Mouse (Mus musculus) heart, embryonic 14.5 days (tissue): ENCODE measurements around the gene Slc4a1ap. TPM values are rescaled to one million over a fixed set of nuclear protein-coding genes. Genes with fewer than 3 reads are reported as not detected.

Experiments used
- ATAC-seq: fragments of 200-750 bp; cut with Nextera tagmentation; 2 replicates; pipeline ENCODE4 v1.8.0; 2017; ENCODE audit warnings: low read depth, moderate TSS enrichment; ENCODE audit not compliant: insufficient number of reproducible peaks, insufficient read depth, low FRiP score
- H3K27ac ChIP-seq, 2 experiments: fragments of 200-500 bp in 1 of 2; fragments of 300-500 bp in 1 of 2; sonication (generic) in 1 of 2; replicated peaks in 1 of 2; 2 replicates each; pipeline ENCODE4 v1.5.1; 2012 to 2014; ENCODE audit warnings: low read depth in 2 of 2, low read length in 2 of 2, control low read depth in 1 of 2, mild to moderate bottlenecking in 1 of 2, mixed read lengths in 1 of 2; ENCODE audit not compliant: control insufficient read depth in 1 of 2, insufficient read depth in 1 of 2
- H3K27me3 ChIP-seq: fragments of 300-500 bp; sonication (generic); 2 replicates; pipeline ENCODE4 v1.6.1; 2014; ENCODE audit warnings: mild to moderate bottlenecking, low read length, control low read depth; ENCODE audit not compliant: control insufficient read depth, insufficient read depth
- H3K36me3 ChIP-seq: fragments of 300-500 bp; sonication (generic); 2 replicates; pipeline ENCODE4 v1.6.1; 2014; ENCODE audit warnings: mild to moderate bottlenecking, control low read depth, low read length, mixed read lengths; ENCODE audit not compliant: control insufficient read depth, insufficient read depth
- H3K4me1 ChIP-seq, 2 experiments: fragments of 200-500 bp in 1 of 2; fragments of 300-500 bp in 1 of 2; sonication (generic) in 1 of 2; 2 replicates each; pipeline ENCODE4 v1.6.1; 2012 to 2014; ENCODE audit warnings: low read length in 2 of 2, control low read depth in 1 of 2, mixed read lengths in 1 of 2; ENCODE audit not compliant: control insufficient read depth in 2 of 2, insufficient read depth in 2 of 2
- H3K4me2 ChIP-seq: fragments of 300-500 bp; sonication (generic); 2 replicates; pipeline ENCODE4 v1.6.1; 2014; ENCODE audit warnings: mild to moderate bottlenecking, low read length
- H3K4me3 ChIP-seq, 2 experiments: fragments of 200-500 bp in 1 of 2; fragments of 300-500 bp in 1 of 2; sonication (generic) in 1 of 2; 2 replicates each; pipeline ENCODE4 v1.5.1; 2012 to 2014; ENCODE audit warnings: low read length in 2 of 2, mild to moderate bottlenecking in 2 of 2, control low read depth in 1 of 2, low read depth in 1 of 2, moderate library complexity in 1 of 2; ENCODE audit not compliant: control insufficient read depth in 1 of 2, insufficient read depth in 1 of 2
- H3K9ac ChIP-seq: fragments of 300-500 bp; sonication (generic); 2 replicates; pipeline ENCODE4 v1.6.1; 2014; ENCODE audit warnings: mild to moderate bottlenecking, low read length
- H3K9me3 ChIP-seq: fragments of 300-500 bp; sonication (generic); 2 replicates; pipeline ENCODE4 v1.6.1; 2016; ENCODE audit warnings: low read length, control low read depth; ENCODE audit not compliant: control insufficient read depth
- WGBS: fragments of 180-500 bp; shearing (Covaris S2); extraction: QIAGEN DNeasy Blood & Tissue Kit; methylation state at CpG from one replicate; pipeline ENCODE4 v1.1.7; 2014; 5-methylcytosine and 5-hydroxymethylcytosine counted together
- polyA plus RNA-seq: library from polyadenylated mRNA; unstranded; fragments of >200 nt; fragmentation: Nextera tagmentation; extraction: Ambion mirVana; gene quantifications from 2 replicates; pipeline ENCODE4 v1.2.1, GENCODE M21; 2014

The Slc4a1ap gene
- polyA plus RNA-seq, 1 experiment from 2014 or later, result 17.6 TPM

DNA sequence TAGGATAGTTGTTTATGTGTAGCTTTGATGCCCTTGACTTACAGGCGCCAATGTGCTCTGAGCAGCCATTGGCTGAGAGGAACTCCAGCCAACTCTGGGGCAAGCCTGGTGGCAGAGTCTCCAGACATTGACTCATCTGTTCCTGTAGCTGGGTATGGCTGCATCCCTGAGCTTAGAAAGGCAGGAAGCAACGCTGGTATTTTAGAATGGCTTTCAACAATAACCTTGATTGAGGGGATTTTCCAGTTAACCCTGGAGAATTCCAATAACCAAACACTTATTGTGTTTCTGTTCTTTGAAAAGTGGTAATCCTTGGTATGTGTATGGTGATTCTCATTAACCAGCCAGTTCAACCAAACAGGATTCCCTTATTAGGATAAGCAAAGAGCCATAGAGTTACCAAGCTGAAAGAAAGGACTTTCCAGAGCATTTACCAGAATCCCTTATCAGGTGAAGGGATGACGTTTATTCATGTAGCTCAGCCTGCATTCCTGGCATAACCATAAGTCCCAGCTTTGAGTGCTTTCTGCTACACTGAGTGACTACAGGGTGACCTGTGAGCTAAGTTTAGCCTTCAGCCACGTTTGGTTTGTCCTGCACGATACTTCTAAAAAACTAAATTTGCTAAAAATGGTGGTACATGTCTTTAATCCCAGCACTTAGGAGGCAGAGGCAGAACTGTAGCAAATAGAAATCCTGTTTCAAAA, 41.3 kb downstream of the Slc4a1ap start:
- Histone ChIP-seq H3K4me1 (peaks cover 44 to 59% of the 10 kb centered on the region in 2 experiments), H3K9ac (peak overlapping the region; percentile 38; the same call in 1 of the 2 replicates), H3K9me3 (no peaks in the 10 kb centered on the region), H3K4me2 (peak overlapping the region; percentile 7), H3K4me3 (no peak overlapping the region), H3K27ac (peak overlapping the region; percentile 92 to 95), H3K27me3 (no peaks in the 10 kb centered on the region), H3K36me3 (no peaks in the 10 kb centered on the region)
- ATAC-seq, result peak; percentile 36; the same call in 1 of the 2 replicates
- WGBS, result 19% methylated on average over 5 of the region's 5 CpGs

DNA sequence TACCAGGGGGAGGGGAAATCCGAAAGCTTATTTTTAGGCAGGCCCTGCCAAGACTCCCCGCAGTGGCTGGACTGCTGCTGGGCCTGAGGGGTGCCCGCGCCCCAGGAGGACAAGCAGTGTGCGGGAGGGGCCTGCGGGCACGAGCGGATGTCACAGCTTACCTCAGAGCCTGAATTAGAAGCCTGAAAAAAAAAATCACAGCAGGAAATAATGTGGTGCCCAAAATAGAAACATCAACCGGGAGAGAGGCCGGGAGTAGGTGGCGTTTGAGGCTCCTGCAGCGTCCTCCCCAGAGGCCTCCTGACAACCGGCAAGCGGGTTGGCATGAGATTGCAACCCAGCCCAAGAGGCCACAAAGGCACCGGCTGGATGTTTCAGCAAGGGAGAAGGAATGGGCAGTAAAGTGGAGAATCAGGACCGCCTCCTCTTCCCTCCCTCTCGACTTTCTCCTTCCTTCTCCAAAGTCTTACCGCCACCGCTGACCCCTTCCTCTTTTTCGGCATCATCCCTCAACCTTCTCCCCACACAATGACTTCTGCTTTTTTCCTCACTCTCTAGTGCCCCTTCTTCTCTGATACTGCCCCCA, 44.3 kb downstream of the Slc4a1ap start:
- ATAC-seq, result peak; percentile 88
- Histone ChIP-seq H3K9me3 (no peaks in the 10 kb centered on the region), H3K4me3 (peak overlapping the region; percentile 15 to 29), H3K36me3 (no peaks in the 10 kb centered on the region), H3K27me3 (no peaks in the 10 kb centered on the region), H3K27ac (peak overlapping the region; percentile 96 to 97), H3K9ac (peak overlapping the region; percentile 70), H3K4me2 (peak overlapping the region; percentile 57), H3K4me1 (peaks cover 25 to 41% of the 10 kb centered on the region in 2 experiments)
- 2% methylated on average over 20 of the region's 20 CpGs for WGBS

DNA sequence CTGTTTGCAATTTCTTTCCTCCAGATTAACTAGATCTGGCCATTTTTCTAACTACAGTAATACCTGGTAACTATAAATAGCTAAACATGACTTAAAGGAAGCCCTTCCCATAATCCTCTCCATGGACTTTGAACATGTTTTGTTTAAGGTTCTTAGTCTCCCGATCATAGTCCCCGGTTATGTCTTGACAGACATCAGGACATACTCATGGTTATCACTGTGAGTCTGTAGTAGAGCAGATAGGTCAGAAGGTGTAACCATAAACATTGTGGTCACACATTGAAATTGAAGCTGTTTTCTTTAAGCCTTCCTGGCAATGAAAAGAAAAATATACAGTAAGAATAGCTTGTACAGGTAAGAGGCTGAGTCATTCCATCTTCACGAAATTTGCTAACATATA, 46.9 kb downstream of the Slc4a1ap start:
- ATAC-seq, result no peak
- WGBS, result 89% methylated on average over 3 of the region's 3 CpGs
- peaks cover 24 to 27% of the 10 kb centered on the region in 2 experiments for H3K4me1 ChIP-seq
- no peak overlapping the region for H3K4me2 ChIP-seq
- no peak overlapping the region for H3K27ac ChIP-seq
- no peaks in the 10 kb centered on the region for H3K9me3 ChIP-seq
- no peaks in the 10 kb centered on the region for H3K27me3 ChIP-seq
- H3K9ac ChIP-seq, result no peak overlapping the region
- no peaks in the 10 kb centered on the region for H3K36me3 ChIP-seq
- H3K4me3 ChIP-seq, result no peak overlapping the region

DNA sequence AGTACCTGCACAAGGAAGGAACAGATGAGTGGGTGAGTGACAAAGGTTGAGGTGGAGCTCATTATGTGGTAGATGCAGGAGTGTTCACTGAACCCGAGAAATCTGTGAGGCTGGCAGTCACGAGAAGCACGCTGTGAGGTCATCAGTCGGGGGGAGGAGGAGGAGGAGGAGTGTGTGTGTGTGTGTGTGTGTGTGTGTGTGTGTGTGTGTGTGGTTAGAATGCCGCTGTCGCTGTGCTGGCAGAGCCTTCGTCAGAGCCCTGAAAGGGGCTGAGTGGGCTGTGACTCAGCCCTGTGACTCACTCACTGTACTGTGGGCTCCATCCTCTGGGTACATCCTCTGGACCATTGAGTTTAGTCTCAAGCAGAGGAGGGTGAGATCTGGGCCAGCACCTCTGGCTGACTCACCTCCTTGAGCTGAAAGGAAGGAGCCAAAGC, 49.8 kb downstream of the Slc4a1ap start:
- WGBS, result 46% methylated on average over 7 of the region's 7 CpGs
- H3K9ac ChIP-seq, result no peak overlapping the region
- 0 out of 4 replicates have a peak overlapping the region, but pooled peaks of 1 of the 2 experiments have one; percentile 9 for H3K27ac ChIP-seq
- H3K9me3 ChIP-seq, result no peaks in the 10 kb centered on the region
- ATAC-seq, result peak; percentile 73; the same call in 1 of the 2 replicates
- H3K4me2 ChIP-seq, result no peak overlapping the region
- peaks cover 6 to 9% of the 10 kb centered on the region in 2 experiments for H3K4me1 ChIP-seq
- H3K4me3 ChIP-seq, result no peak overlapping the region
- no peaks in the 10 kb centered on the region for H3K27me3 ChIP-seq
- H3K36me3 ChIP-seq, result no peaks in the 10 kb centered on the region

DNA sequence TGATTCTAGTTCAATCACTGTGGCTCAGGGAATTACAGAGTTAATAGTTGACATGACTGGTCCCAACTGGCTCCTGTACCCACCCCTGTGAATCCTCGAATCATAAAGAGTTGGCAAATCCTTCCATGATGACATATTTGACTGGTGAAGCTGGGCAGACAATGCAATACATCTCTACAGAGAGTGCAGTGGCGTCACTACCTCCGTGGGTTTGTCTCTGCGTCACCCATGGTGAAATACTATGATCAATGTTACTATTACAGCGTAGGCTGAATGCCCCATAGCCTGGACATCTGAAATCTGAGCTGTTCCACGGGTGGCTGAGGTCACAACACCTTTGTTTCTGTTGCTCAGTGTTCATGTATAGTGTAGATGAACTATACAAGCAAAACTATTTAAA, 54.5 kb downstream of the Slc4a1ap start:
- Histone ChIP-seq H3K4me1 (peaks cover 0 to 3% of the 10 kb centered on the region in 2 experiments; a peak in 2 of 4 replicates), H3K4me3 (no peak overlapping the region), H3K9me3 (no peaks in the 10 kb centered on the region), H3K9ac (no peak overlapping the region), H3K27ac (no peak overlapping the region), H3K27me3 (no peaks in the 10 kb centered on the region), H3K36me3 (no peaks in the 10 kb centered on the region), H3K4me2 (no peak overlapping the region)
- WGBS, result 72% methylated on average over 6 of the region's 6 CpGs
- no peak for ATAC-seq

DNA sequence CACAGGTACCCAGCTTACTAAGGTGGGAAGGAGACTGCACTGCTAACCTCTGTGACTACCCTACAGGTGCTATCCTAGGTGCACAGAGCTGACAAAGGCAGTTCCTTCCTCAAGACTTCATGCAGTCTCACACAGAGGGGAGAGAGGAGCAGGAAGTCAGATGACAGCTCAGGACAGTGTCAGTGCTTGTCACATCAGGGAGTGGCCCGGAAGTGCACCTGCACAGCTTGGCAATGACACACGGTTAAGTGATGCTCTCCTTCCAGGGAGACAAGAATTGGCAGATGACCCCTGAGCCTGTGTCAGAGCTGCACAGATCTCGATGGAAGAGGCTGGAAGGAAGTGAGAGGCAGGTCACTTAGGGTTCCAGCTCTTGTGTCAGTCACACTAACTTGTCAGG, 55.1 kb downstream of the Slc4a1ap start:
- H3K4me2 ChIP-seq, result no peak overlapping the region
- no peak overlapping the region for H3K9ac ChIP-seq
- H3K4me3 ChIP-seq, result no peak overlapping the region
- no peaks in the 10 kb centered on the region for H3K36me3 ChIP-seq
- ATAC-seq, result no peak
- H3K27ac ChIP-seq, result no peak overlapping the region
- H3K27me3 ChIP-seq, result no peaks in the 10 kb centered on the region
- H3K4me1 ChIP-seq, result no peaks in the 10 kb centered on the region; a peak in 1 of 4 replicates
- 60% methylated on average over 3 of the region's 3 CpGs for WGBS
- H3K9me3 ChIP-seq, result no peaks in the 10 kb centered on the region

DNA sequence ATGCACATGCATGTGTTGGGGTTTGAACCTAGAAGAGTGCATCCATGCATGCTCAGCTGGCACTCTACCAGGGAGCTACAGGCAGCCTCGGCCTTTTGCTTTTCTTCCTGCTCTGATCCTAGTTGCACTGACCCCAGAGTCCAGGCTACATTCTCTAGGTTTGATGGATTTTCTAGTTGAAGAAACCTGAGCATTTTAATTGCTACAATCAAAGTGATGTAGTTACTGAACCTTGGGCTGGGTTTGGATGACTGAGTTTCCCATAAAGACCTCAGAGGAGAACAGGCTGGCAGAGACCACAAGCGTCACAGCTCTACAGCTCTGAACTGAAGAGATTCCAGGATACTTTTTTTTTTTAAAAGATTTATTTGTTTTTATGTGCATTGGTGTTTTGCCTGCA, 56.5 kb downstream of the Slc4a1ap start:
- 77% methylated on average over 2 of the region's 2 CpGs for WGBS
- no peak overlapping the region for H3K27ac ChIP-seq
- no peak overlapping the region for H3K4me2 ChIP-seq
- no peak for ATAC-seq
- no peak overlapping the region for H3K4me3 ChIP-seq
- no peak overlapping the region for H3K9ac ChIP-seq
- no peaks in the 10 kb centered on the region for H3K4me1 ChIP-seq
- no peaks in the 10 kb centered on the region for H3K9me3 ChIP-seq
- H3K36me3 ChIP-seq, result no peaks in the 10 kb centered on the region
- no peaks in the 10 kb centered on the region for H3K27me3 ChIP-seq
